Mouse (Mus musculus) neutrophil, adult 5-6 weeks (primary cell): ENCODE results near the gene Pgc. TPM values are rescaled to one million over a fixed set of nuclear protein-coding genes. Genes with fewer than 3 reads are reported as not detected.

Experiments
- ATAC-seq: fragments of 151-379, 151-347 bp; 2 replicates; pipeline ENCODE4 v1.8.0; 2017; ENCODE audit warnings: mild to moderate bottlenecking, moderate TSS enrichment; ENCODE audit not compliant: insufficient number of reproducible peaks, poor library complexity, low FRiP score, severe bottlenecking; ENCODE audit errors: extremely low read depth
- total RNA-seq: library from RNA; stranded (forward); fragments of 200-1000 nt; gene quantifications from 2 replicates; pipeline ENCODE4 v1.2.3, GENCODE M21; 2017

The Pgc gene
- total RNA-seq, 1 experiment from 2014 or later: not detected

GRCm38 (mm10) chr17:47704692-47705091 is 21.9 kb upstream of the Pgc start:
- no peak for ATAC-seq

GRCm38 (mm10) chr17:47706196-47706595 is 20.4 kb upstream of the Pgc start:
- no peak for ATAC-seq

- ATAC-seq: no peak
These were observed 18.7 kb upstream of the Pgc start for GRCm38 (mm10) chr17:47707961-47708360.

GRCm38 (mm10) chr17:47708972-47709371 is 17.7 kb upstream of the Pgc start:
- ATAC-seq: no peak

GRCm38 (mm10) chr17:47710036-47710435 is 16.6 kb upstream of the Pgc start:
- no peak for ATAC-seq

- ATAC-seq: no peak
These were observed 14.8 kb upstream of the Pgc start for GRCm38 (mm10) chr17:47711883-47712282.

GRCm38 (mm10) chr17:47712889-47713571 is 13.6 kb upstream of the Pgc start:
- ATAC-seq: no peak

GRCm38 (mm10) chr17:47715037-47715436 is 11.6 kb upstream of the Pgc start:
- ATAC-seq: no peak

GRCm38 (mm10) chr17:47721183-47721582 is 5.5 kb upstream of the Pgc start:
- no peak for ATAC-seq

GRCm38 (mm10) chr17:47730633-47731575 is 4.3 kb downstream of the Pgc start:
- no peak for ATAC-seq

- no peak for ATAC-seq
These were observed 9.0 kb downstream of the Pgc start for GRCm38 (mm10) chr17:47735553-47736100.

GRCm38 (mm10) chr17:47736856-47737255 is 10.2 kb downstream of the Pgc start, which contains the start of gene Tfeb:
Gene Tfeb (plus strand): TSS chr17:47737030.
- ATAC-seq: peak; percentile 69

GRCm38 (mm10) chr17:47737271-47738065 is 10.8 kb downstream of the Pgc start:
- peak; percentile 53 for ATAC-seq

GRCm38 (mm10) chr17:47738066-47738878 is 11.6 kb downstream of the Pgc start:
- ATAC-seq: peak; percentile 34

- peak; percentile 27; the same call in 1 of the 2 replicates for ATAC-seq
These were observed 12.5 kb downstream of the Pgc start for GRCm38 (mm10) chr17:47738879-47739798.

- no peak for ATAC-seq
These were observed 13.5 kb downstream of the Pgc start for GRCm38 (mm10) chr17:47740186-47740585.
